Mouse (Mus musculus) natural killer cell, adult 2 months (primary cell): ENCODE measurements around the gene Kbtbd12.
A peak's percentile ranks its signal among the peaks of the same experiment; 100 is the strongest.

Experiments
- DNase-seq, 2 experiments: peaks; one replicate each; pipeline ENCODE4 v3.0.0; 2022; ENCODE audit warnings: low spot score in 2 of 2

Kbtbd12 gene

DNA sequence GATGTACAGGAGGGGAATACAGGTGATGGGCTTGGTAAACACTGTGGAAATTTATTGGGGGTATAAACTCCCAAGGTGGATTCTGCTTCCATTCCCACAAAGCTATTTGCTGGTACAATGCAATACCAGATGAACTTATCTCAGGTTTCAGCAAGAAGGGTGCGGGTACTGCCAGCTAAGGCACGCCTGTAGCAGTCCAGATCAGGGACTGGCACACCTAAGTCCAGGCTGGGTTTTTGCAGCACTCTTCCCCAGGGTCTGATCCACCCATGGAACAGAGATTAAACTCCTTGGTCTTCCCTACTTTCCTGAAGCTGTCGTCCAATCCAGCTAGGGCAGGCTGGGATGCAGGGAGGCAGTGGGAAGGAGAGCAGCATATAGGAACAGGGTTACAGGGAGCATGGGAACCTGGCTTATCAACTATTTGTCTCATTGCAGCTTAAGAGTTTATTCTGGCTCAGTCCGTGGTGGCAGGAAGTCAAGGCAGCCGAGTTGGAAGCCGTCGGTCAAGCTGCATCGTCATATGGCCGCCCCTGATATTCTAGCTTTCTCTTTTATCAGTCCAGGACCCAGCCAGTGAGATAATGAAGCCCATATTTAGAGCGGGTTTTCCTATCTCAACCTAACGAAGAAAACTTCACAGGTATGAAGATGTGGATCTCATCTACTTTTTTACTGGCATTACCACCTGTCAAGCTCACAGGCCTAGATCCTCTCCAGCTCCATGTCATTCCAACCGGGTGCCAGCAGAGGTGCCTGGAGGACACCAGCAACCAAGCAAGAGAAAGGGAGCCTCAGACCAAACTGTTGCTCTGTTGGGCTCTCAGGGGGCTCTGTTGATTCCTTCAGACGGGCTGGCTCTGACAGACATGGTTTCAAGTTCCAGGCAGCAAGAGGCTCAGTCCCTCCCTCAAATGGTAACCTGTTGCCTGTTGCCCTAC is 135.4 kb downstream of the Kbtbd12 start:
- no peak for DNase-seq

DNA sequence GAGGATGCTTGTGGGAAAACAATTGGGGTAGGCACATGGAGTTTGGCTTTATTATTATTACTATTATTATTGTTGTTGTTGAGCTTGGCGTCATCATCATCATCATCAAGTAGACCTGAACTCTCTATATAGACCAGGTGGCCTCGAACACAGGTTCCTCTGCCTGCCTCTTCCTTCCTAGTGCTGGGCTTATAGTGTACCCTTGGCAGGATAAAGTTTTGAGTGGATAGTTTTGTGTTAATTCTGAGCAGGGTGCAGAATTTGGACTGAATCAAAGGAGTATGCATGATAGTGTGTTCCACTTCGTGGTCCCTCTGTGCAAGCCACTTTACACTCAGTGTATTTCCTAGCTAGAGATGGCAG is 137.4 kb downstream of the Kbtbd12 start:
- DNase-seq = no peak

DNA sequence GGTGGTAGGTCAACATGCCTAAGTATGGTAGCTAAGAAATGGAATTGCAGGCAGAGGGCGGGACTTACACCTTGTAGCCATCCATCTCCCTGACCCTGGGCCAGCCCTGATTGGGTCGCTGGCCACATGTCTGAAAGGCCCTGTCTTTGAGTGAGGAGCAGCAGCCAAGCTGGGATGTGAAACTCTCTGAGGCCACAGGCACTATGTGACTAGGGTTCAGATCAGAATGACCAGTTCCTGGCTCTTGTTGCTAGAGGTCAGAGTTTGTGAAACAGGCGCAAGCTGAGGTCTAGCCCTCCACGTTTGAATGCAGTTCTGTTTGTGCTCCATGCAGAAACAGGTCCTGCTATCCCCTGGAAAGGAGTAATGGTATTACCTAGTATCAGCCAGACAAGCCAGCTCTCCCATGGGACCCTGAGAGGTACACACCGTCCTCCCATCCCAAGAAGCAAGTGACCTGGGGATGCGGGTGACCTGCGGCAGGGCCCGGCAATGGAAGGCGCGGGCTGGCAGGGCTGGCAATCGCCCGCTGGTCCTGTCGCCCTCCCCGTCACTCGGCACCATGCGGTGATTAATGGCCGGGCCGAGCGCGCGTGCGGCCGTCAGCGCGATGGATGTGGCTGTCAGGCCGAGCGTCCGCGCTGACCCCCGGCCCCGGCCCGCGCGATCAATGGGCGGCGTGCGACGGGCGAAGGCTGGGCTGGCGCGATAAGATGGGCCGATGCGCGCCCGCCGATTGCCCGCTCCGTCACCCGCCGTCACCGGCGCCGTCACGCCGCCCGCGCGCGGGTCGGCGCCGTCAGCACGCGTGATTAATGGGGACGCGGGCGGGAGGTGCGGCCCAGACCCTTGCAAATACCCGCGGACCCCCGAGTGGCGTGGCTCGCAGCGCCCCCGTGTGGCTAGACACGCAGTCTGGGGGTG is 138.0 kb downstream of the Kbtbd12 start:
- DNase-seq = peak in 1 of 2 experiments; percentile 26
